Mouse (Mus musculus): ENCODE data around the gene Dpep1.

GRCm38 (mm10) chr8:123235520-123236497 lies 49.8 kb downstream of the Dpep1 start, which contains the start of gene Spata2l:
- TF ChIP-seq CTCF (IDR thresholded peaks at IDR 0.05; ENCODE audit: low read depth, low read length): no peak
- TF ChIP-seq GATA1 (IDR thresholded peaks at IDR 0.05; ENCODE audit: borderline replicate concordance, low read length): no peak
- TF ChIP-seq TAL1 (conservative IDR thresholded peaks at IDR 0.05; ENCODE audit: low read depth, low read length): no peak
- no peak for TF ChIP-seq POLR2AphosphoS5 (IDR thresholded peaks at IDR 0.05; ENCODE audit: insufficient replicate concordance, low read depth, low read length)
